Mouse (Mus musculus) c-Kit-positive CD71-positive TER-119-positive erythroid progenitor cells, embryonic 14.5 days (primary cell): ENCODE results near the gene Tor1aip1.

ENCODE experiments used
- DNase-seq: peaks from one replicate; pipeline ENCODE4 v3.0.0-alpha.2; 2013; ENCODE audit warnings: low spot score

Tor1aip1 gene

GRCm38 (mm10) chr1:156033921-156034320 lies 2.4 kb downstream of the Tor1aip1 start:
- DNase-seq, result no peak

DNA sequence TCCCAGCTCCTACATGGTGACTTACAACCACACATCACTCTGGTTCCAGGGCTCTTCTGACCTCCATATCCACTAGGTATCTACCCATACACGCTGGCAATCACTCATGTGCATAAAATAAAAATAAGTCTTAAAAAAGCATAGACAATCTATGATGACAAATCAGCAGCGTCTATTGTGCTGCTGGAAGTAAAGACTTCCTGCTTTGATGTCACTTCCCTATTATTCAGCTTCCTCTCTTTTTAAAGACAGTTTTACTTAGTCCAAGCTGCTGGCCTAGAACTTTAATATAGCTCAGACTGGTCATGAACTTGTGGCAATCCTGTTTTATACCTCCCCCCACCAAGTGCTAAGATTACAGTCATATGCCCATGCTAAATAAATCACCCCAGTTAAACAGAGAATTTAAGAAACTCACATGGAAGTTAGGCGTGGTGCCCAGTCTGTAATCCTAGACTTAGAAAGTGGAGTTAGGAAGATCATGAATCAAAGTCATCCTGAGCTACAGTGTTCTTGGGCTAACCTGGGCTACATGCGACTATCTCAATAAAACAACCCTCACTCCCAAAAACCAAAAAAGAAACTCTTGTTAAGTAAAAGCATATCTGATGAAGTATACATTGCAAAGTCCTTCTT lies 7.8 kb downstream of the Tor1aip1 start:
- no peak for DNase-seq

DNA sequence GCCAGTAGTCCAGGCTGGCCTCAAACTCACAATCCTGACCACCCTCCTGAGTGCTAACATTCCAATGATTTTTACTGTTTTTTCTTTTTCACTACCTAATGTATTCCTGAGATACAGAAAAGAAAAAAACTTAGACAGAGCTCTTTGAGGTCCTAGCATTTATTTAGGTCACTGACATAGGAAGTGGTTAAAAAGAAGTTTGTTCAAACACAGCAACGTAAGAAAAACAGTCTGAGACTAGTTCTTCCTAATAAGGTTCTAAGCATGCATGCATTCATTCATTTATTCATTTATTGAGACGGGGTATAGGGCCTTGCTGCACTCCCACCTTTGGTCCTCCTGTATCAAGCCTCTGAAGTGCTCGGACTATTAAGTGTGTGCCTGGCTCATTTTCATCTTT lies 8.4 kb downstream of the Tor1aip1 start:
- no peak for DNase-seq

DNA sequence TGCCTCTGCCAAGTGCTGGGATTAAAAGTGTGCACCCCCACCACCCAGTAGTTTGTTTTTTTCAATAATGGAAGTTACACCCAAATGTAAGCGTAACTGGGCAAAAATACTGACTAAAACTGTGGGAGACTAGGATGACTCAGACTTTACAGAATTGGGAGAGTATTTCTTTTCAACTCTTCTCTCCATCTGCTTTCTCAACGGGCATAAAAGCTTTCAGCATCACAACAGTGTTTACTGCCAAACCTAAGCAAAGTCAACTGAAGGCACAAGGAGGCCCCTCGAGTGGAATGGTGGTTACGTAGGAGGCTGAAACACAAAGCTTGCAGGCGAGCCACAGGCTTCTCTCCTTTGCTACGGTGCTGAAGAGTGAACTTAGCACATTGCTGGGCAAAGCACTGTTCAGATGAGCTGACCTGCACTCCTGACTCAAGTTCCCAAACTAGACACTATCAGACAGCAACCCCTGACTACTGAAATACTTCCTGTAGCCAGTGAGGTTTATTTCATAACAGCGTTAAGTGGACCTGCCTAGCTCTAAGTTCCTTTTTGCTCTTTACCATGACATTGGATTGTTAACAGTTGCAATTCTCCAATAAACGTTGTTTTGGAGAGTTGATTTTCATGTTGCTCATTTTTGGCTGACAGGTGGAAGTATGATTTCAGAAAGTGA lies 11.3 kb downstream of the Tor1aip1 start:
- DNase-seq, result no peak

- DNase-seq, result no peak
These were observed 15.9 kb downstream of the Tor1aip1 start for GRCm38 (mm10) chr1:156020402-156020801.

DNA sequence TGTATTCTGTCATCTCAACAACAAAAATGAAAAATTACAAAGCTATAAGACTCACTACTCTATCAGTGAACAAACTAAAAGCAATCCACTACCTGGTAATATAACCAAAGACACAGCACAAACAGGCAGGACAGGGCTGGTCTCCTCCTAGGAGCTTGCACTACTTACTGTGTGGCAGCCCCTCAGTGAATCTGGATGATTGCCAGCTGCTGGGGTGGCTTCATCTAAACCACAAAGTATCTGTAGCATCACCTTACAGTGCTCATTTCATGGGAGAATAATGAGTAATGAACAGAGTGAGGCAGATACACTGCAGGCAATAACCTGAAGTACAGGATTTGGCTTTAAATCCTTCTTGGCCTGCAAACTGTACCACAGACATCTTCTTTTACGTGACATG lies 16.5 kb downstream of the Tor1aip1 start:
- DNase-seq, result no peak

DNA sequence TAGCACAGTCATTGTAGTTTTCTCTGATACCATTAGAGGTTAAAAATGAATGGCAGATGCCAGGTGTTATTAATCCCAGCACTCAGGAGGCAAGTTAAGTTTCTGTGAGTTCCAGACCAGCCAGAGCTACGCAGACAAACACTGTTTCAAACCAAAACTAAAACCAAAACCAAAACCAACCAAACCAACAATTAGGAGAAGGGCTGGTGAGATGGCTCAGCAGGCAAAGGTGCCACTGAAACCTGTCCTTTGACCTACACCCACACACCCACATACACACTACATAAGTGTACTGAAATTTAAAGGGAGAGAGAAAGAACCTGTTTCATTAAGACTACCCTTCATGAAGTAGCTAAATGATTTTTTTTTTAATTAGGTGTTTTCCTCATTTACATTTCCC lies 27.3 kb downstream of the Tor1aip1 start:
- DNase-seq, result no peak

- DNase-seq, result no peak
These were observed 30.4 kb downstream of the Tor1aip1 start for GRCm38 (mm10) chr1:156005906-156006305.

DNA sequence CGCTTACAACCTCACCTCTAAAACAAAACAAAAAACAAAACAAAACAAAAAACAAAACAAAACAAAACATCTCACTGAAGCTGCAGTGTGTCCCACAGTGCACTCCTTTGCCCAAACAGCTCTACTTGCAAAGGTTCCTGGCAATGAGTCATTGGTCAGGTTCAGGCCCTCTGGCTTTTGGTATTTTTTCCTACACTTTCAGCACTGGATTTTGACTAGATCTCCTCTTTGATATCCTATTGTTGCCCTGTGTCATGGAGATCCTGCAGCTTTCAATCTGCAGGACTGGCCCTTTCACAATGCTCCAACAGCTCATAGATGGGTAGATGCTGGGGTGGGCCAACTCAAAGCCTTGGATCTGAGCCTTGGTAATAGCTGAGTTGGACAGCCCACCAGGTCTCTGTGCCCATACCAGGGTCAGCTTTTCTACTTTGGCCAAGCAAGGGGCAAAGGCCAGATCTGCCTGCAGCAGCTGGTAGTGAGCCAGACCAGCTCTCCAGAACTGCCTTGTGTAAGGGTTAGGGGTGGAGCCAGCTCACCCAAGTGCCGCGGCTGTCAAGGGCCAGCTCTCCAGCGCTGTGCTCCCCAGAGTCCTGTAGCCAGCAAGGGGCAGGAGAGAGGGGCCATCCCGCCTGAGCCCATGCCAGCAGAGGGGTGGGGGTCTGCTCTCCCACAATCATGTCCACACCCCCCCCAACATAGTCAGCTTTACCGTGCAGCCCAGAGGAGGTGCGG lies 32.9 kb downstream of the Tor1aip1 start:
- DNase-seq, result no peak

- no peak for DNase-seq
These were observed 33.9 kb downstream of the Tor1aip1 start for GRCm38 (mm10) chr1:156002366-156002765.

DNA sequence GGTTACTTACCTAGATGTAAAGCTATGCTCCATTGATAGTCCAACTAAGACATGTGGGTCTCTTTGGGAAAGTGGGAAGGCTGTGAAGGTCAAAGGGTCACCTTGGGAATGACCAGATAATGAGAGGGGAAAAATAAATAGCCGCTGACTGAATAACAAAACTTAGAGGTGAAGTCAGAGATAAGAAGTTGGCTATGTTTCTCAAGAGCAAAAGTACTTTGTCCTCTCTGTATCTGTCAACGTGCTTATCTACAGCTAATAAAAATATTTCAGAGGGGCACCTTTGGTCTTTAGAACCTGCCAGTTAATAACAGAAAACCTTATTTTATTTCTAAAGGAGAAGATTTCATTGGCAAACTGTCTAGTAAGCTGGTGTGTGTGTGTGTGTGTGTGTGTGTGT lies 40.7 kb downstream of the Tor1aip1 start:
- no peak for DNase-seq

DNA sequence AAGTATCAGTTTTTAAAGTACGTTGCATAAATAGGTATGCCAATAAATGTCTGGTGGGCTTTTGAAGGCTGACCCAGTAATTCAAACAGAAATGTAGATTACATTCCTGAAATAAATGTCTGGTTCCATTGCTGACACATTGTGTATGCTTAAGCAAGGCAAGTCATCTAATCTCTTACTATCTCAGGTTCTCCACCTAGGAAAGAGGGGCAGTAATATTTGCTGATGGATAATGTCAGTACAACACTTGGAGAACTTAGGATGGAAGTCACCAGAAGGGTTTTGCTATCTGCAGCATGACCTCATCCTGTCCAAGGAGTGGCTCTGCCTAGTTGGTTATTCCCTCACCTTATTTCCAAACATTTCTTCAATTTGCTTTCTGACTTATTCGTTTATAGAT lies 41.8 kb downstream of the Tor1aip1 start:
- no peak for DNase-seq

- DNase-seq, result no peak
These were observed 45.9 kb downstream of the Tor1aip1 start for GRCm38 (mm10) chr1:155990391-155990790.

DNA sequence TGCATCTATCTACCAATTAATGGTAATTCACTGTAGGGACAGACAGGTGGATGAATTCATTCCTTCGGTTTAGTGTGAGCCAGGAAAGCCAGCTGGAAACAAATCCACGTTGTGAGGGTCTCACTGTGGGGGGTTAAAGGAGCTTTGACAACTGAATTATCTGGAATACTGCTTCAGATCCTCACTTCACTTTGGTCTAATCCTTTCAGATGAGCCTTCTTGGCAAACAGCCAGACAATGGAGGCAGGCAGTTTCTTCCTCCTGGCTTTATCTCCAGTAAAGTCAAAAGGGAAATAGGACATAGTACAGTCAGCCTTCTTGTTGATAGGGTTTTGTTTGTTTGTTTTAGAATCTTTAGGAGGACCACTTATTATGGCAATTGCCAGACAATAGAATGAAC lies 46.9 kb downstream of the Tor1aip1 start:
- DNase-seq, result no peak

DNA sequence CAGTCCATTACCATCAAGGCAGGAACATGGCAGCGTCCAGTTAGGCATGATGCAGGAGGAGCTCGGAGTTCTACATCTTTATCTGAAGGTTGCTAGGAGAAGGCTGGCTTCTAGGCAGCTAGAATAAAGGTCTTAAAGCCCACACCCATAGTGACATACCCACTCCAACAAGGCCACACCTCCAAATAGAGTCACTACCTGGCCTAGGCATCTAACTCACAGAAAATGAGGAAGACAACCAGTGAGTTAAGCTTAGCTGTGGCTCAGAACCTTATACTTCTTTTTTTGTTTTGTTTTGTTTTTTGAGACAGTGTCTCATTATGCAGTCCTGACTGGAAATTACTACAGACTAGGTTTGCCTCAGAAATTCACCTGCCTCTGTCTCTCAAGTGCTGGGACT lies 48.7 kb downstream of the Tor1aip1 start:
- no peak for DNase-seq

DNA sequence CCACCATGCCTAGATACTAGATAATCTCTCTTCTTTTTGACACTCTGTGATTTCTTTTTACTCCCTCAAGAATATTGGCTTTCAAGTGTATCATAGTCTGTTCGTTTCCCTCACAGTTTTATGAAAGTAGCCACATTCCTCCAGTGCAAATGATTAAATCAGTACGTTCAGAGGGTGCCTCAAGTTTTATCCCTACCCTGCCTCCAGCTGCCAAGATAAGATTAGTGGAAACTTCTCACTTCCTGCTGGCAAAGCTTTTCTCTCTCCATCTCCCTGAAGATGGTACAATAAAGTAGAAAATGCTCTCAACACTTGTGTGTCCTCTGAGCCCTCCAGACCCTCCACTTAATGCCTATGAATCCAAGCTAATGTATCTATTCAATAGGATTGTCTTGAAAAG lies 61.3 kb downstream of the Tor1aip1 start:
- peak; percentile 38 for DNase-seq

DNA sequence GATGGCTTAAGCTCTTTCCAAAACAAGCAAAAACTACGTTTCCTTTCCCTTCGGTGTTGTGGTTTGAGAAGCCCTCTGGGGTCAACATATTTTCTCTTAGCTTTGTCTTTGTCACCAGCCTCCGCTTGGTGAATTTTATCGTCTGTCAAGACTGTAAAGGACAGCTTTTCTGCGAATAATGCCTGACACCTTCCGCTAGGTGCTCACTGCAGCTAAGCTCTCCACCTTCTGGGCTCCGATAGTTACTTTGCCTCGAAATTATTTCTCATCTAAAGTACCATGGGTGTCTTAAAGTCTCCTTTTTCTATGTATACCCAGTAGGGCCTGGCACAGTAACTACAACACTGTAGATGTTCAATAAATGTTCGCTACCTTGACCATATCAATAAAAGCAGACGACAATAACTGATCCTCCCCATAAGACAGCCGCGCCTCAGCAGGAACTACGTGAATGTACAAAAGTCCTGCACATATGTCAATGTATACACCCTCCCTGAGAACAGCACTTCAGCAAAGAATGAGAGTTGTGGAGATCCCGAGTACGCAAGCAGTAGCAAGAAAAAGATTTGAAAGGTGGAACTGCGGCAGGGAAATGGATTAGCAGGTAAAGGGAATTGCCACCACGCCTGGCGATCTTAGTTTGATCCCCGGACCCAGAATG lies 62.4 kb downstream of the Tor1aip1 start:
- DNase-seq, result no peak

DNA sequence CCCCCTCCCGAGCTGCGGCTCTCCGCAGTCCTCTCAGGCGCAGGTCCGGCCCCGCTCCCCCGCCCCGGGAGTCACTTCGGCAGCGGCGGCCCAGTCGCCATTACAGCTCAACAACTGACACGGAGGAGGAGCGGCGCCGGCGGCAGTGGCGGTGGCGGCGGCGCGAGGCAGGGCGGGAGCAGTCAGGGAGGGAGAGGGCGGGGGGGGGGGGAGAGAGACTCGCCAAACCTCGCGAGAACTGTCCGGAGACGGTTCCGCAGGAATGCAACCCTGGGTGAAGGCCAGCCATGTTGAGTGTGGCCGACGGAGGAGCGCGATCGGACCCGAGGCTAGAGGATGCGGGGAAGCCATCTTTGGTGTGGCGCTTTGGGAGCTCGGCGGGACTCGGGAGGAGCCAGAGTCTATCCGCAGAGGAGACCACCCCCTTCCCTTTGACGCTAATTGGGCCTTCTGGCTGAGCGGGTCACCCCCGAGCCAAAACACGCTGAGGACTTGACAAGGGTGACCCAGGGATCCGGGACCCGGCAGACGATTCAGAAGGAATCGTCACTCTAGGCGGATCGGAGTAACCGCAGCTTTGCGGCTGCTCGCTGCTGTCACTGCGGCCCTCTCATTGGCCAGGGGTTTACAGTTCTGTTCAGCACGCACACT lies 63.1 kb downstream of the Tor1aip1 start, which contains the start of gene Cep350:
Gene Cep350 (minus strand): TSS at position 188 of the 651 bp plus-strand sequence.
- DNase-seq, result peak; percentile 96

DNA sequence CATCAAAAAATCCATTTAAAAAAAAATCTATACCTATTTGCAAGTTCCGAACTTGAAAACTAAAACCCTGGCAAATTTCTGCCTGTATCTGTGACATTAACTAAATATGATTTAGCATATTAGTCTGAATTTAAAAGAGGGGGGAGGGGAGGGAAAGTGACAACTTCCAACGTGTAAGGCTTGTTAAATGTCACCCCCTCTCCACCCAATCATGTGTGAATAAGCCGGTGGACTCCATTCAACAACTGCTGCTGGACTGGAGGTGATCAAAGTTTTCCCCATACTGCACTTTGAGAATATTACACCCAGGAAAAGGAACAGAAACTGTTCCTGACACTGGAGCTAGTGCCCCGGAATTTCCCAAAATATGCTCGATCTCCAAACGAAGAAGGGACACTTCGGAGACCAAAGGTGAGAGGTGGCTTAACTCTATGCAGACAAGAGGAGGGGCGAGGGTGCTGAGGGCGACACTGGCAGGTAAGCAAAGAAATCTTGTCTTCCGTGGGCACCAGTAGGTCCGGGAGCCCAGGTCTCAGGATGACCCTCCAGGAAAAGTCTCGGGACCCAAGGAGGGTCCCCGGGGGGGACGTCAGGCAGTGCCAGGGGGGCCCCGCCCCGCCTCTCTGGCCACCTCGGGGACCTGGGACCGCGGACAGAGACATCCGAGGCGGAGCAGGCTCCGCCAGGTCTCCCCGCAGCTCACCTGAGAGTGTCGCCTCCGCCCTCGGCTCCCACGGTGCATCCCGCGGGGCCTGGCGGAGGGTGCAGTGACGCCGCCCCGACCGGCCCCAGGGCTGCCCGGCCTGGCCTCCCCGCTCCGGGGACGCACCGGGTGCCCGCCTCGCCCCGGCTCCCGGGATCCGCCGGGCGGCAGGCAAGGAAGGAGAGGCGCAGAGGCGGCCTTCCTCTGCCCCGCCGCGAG lies 63.9 kb downstream of the Tor1aip1 start:
- peak; percentile 42 for DNase-seq
